Mouse (Mus musculus) liver, postnatal 0 days (tissue): ENCODE measurements at regions not wholly inside any gene's neighbourhood (a gene's known extent, or its start where the extent isn't known, plus 50 kb on each side); places are given as distances from the start of the nearest gene placed in this dataset.

Experiments
- ATAC-seq: fragments of 200-750 bp; cut with Nextera tagmentation; 2 replicates; pipeline ENCODE4 v1.8.0; 2017; ENCODE audit warnings: mild to moderate bottlenecking, moderate library complexity
- DNase-seq: peaks from one replicate; pipeline ENCODE4 v3.0.0-alpha.2; 2016
- H3K27ac ChIP-seq: fragments of 300-500 bp; sonication (generic); 2 replicates; pipeline ENCODE4 v1.5.1; 2014; ENCODE audit warnings: antibody characterized with exemption, moderate library complexity, mild to moderate bottlenecking, low read depth
- H3K27me3 ChIP-seq: fragments of 300-500 bp; sonication (generic); 2 replicates; pipeline ENCODE4 v1.6.1; 2014; ENCODE audit warnings: low read length, control low read depth, mixed read lengths; ENCODE audit not compliant: insufficient read depth
- H3K36me3 ChIP-seq: fragments of 300-500 bp; sonication (generic); replicated peaks from 2 replicates; pipeline ENCODE4 v1.6.1; 2014; ENCODE audit warnings: mild to moderate bottlenecking, control low read depth, low read length, moderate library complexity, mixed read lengths; ENCODE audit not compliant: insufficient read depth
- H3K4me1 ChIP-seq: fragments of 300-500 bp; sonication (generic); 2 replicates; pipeline ENCODE4 v1.6.1; 2014; ENCODE audit warnings: antibody characterized with exemption, mild to moderate bottlenecking, control low read depth; ENCODE audit not compliant: insufficient read depth
- H3K4me2 ChIP-seq: fragments of 300-500 bp; sonication (generic); 2 replicates; pipeline ENCODE4 v1.6.1; 2014; ENCODE audit warnings: low read depth, mild to moderate bottlenecking, low read length, moderate library complexity, mixed read lengths
- H3K4me3 ChIP-seq: fragments of 300-500 bp; sonication (generic); 2 replicates; pipeline ENCODE4 v1.5.1; 2014; ENCODE audit warnings: low read depth, low read length
- H3K9ac ChIP-seq: fragments of 300-500 bp; sonication (generic); replicated peaks from 2 replicates; pipeline ENCODE4 v1.6.1; 2014; ENCODE audit warnings: mild to moderate bottlenecking, moderate library complexity
- H3K9me3 ChIP-seq: fragments of 300-500 bp; sonication (generic); 2 replicates; pipeline ENCODE4 v1.6.1; 2016; ENCODE audit warnings: mild to moderate bottlenecking, control low read depth, low read length, mixed read lengths
- CTCF ChIP-seq: sonication (generic); IDR thresholded peaks from 2 replicates; pipeline ENCODE4 v1.5.1; 2016; ENCODE audit warnings: antibody characterized with exemption, low read depth
- EP300 ChIP-seq: IDR thresholded peaks from 2 replicates; pipeline ENCODE4 v1.6.1; 2016; ENCODE audit warnings: antibody characterized with exemption, low read depth, mild to moderate bottlenecking
- WGBS: fragments of 180-500 bp; shearing (Covaris S2); extraction: QIAGEN DNeasy Blood & Tissue Kit; methylation state at CpG from one replicate; pipeline ENCODE4 v1.1.7; 2014; ENCODE audit not compliant: insufficient replicate concordance; 5-methylcytosine and 5-hydroxymethylcytosine counted together

- H3K4me1 ChIP-seq: peaks cover 18% of the 10 kb centered on the region
- DNase-seq (peak; percentile 70), ATAC-seq (peak; percentile 70)
- TF ChIP-seq EP300: no peak
- no peak for TF ChIP-seq CTCF
- no peak overlapping the region for H3K9ac ChIP-seq
- WGBS: 39% methylated on average over 3 of the region's 3 CpGs
- H3K4me2 ChIP-seq: peak overlapping the region; percentile 40
- H3K27me3 ChIP-seq: no peaks in the 10 kb centered on the region
- no peaks in the 10 kb centered on the region for H3K9me3 ChIP-seq
- H3K4me3 ChIP-seq: no peak overlapping the region
- no peaks in the 10 kb centered on the region for H3K36me3 ChIP-seq
- peak overlapping the region; percentile 40; the same call in 1 of the 2 replicates for H3K27ac ChIP-seq
These were observed 177.1 kb downstream of the Rnf152 start for GRCm38 (mm10) chr1:105179371-105179823.

GRCm38 (mm10) chr1:105178773-105179172 is 177.7 kb downstream of the Rnf152 start:
- Histone ChIP-seq H3K27me3 (no peaks in the 10 kb centered on the region), H3K4me1 (peaks cover 18% of the 10 kb centered on the region), H3K27ac (peak overlapping the region; percentile 40; the same call in 1 of the 2 replicates), H3K36me3 (no peaks in the 10 kb centered on the region), H3K9me3 (no peaks in the 10 kb centered on the region), H3K4me2 (peak overlapping the region; percentile 40), H3K9ac (no peak overlapping the region), H3K4me3 (no peak overlapping the region)
- peak; percentile 77 for ATAC-seq
- WGBS: 41% methylated on average over 6 of the region's 6 CpGs
- DNase-seq: no peak
- TF ChIP-seq CTCF (no peak), EP300 (no peak)

GRCm38 (mm10) chr1:105177938-105178337 is 178.6 kb downstream of the Rnf152 start:
- no peaks in the 10 kb centered on the region for H3K9me3 ChIP-seq
- no peaks in the 10 kb centered on the region for H3K27me3 ChIP-seq
- H3K4me1 ChIP-seq: peaks cover 18% of the 10 kb centered on the region
- no peak for DNase-seq
- no peak overlapping the region for H3K4me2 ChIP-seq
- no peaks in the 10 kb centered on the region for H3K36me3 ChIP-seq
- WGBS: 82% methylated on average over 2 of the region's 2 CpGs
- no peak for TF ChIP-seq CTCF
- no peak for TF ChIP-seq EP300
- H3K4me3 ChIP-seq: no peak overlapping the region
- no peak for ATAC-seq
- peak overlapping the region; percentile 29; the same call in 1 of the 2 replicates for H3K27ac ChIP-seq
- no peak overlapping the region for H3K9ac ChIP-seq

- Histone ChIP-seq H3K27me3 (no peaks in the 10 kb centered on the region), H3K4me2 (no peak overlapping the region), H3K36me3 (no peaks in the 10 kb centered on the region), H3K9me3 (no peaks in the 10 kb centered on the region), H3K27ac (no peak overlapping the region), H3K4me3 (no peak overlapping the region), H3K9ac (no peak overlapping the region), H3K4me1 (peaks cover 18% of the 10 kb centered on the region)
- TF ChIP-seq EP300 (no peak), CTCF (no peak)
- ATAC-seq: no peak
- WGBS: 58% methylated on average over 10 of the region's 10 CpGs
- DNase-seq: no peak
These were observed 179.3 kb downstream of the Rnf152 start for GRCm38 (mm10) chr1:105177015-105177762.

- WGBS: 27% methylated on average over 1 of the region's 1 CpGs
- no peak overlapping the region for H3K9ac ChIP-seq
- no peaks in the 10 kb centered on the region for H3K36me3 ChIP-seq
- no peak for DNase-seq
- H3K27me3 ChIP-seq: no peaks in the 10 kb centered on the region
- no peak overlapping the region for H3K4me3 ChIP-seq
- ATAC-seq: no peak
- H3K27ac ChIP-seq: peak overlapping the region; percentile 50
- H3K9me3 ChIP-seq: no peaks in the 10 kb centered on the region
- TF ChIP-seq CTCF (no peak), EP300 (no peak)
- H3K4me1 ChIP-seq: peaks cover 10% of the 10 kb centered on the region
- no peak overlapping the region for H3K4me2 ChIP-seq
These were observed 185.5 kb downstream of the Rnf152 start for GRCm38 (mm10) chr1:105170979-105171378.

- Histone ChIP-seq H3K27ac (peak overlapping the region; percentile 50; the same call in 1 of the 2 replicates), H3K27me3 (no peaks in the 10 kb centered on the region), H3K9me3 (no peaks in the 10 kb centered on the region), H3K36me3 (no peaks in the 10 kb centered on the region), H3K4me1 (peaks cover 3% of the 10 kb centered on the region), H3K4me2 (no peak overlapping the region), H3K9ac (no peak overlapping the region), H3K4me3 (no peak overlapping the region)
- peak; percentile 66 for ATAC-seq
- TF ChIP-seq CTCF (no peak), EP300 (no peak)
- WGBS: 65% methylated on average over 4 of the region's 4 CpGs
- no peak for DNase-seq
These were observed 186.4 kb downstream of the Rnf152 start for GRCm38 (mm10) chr1:105170114-105170506.
